Mouse (Mus musculus) lung, adult 2 months (tissue): ENCODE data around the gene Gm21958. TPM values are rescaled to one million over a fixed set of nuclear protein-coding genes. Genes with fewer than 3 reads are reported as not detected.

ENCODE experiments used
- DNase-seq: peaks from one replicate; pipeline ENCODE4 v3.0.0; 2022
- H3K4me1 ChIP-seq: fragments of 200-500 bp; 2 replicates; pipeline ENCODE4 v1.6.1; 2011; ENCODE audit warnings: low read length; ENCODE audit not compliant: control insufficient read depth, insufficient read depth
- H3K4me3 ChIP-seq: fragments of 200-500 bp; replicated peaks from 2 replicates; pipeline ENCODE3; 2011; ENCODE audit warnings: low read depth, mild to moderate bottlenecking, control low read depth, low read length; ENCODE audit errors: extremely low read depth
- CTCF ChIP-seq: fragments of 200-500 bp; IDR thresholded peaks from 2 replicates; pipeline ENCODE4 v1.5.1; 2011; ENCODE audit warnings: mild to moderate bottlenecking, low read length, control low read depth; ENCODE audit not compliant: insufficient read depth
- POLR2A ChIP-seq: fragments of 200-500 bp; IDR thresholded peaks from 2 replicates; pipeline ENCODE4 v1.6.1; 2011; ENCODE audit warnings: low read depth, mild to moderate bottlenecking, control low read depth, low read length, borderline replicate concordance; ENCODE audit errors: extremely low read depth
- WGBS: fragments of 180-500 bp; shearing (Covaris S2); methylation state at CpG from one replicate; pipeline ENCODE4 v1.1.7; 2018; 5-methylcytosine and 5-hydroxymethylcytosine counted together
- polyA plus RNA-seq: library from polyadenylated mRNA; depleted of rRNA; stranded (reverse); fragments of >200 nt; gene quantifications from 2 replicates; pipeline ENCODE4 v1.2.3, GENCODE M21; 2012; rRNA removed

Gm21958 gene
- polyA plus RNA-seq, 1 experiment: not detected

DNA sequence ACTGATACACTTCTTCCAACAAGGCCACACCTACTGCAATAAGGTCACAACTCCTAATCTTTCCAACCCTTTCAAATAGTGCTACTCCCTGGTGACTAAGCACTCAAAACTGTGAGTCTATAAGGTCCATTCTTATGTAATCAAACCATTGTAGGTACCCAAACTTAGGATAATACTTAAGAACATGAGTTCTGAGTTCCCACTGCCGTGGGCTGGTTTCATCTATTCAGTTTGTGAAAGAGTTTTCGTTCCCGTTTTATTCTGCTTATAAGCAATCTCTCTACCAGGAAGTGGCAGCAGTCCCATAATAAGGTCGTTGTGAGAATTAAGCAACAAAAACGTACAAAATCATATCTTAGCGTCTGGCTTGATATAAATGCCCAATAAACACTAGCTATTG, 45.4 kb downstream of the Gm21958 start:
- TF ChIP-seq CTCF (no peak), POLR2A (no peak)
- DNase-seq: no peak
- WGBS: 62% methylated on average over 6 of the region's 6 CpGs
- Histone ChIP-seq H3K4me1 (no peaks in the 10 kb centered on the region), H3K4me3 (no peak overlapping the region)

DNA sequence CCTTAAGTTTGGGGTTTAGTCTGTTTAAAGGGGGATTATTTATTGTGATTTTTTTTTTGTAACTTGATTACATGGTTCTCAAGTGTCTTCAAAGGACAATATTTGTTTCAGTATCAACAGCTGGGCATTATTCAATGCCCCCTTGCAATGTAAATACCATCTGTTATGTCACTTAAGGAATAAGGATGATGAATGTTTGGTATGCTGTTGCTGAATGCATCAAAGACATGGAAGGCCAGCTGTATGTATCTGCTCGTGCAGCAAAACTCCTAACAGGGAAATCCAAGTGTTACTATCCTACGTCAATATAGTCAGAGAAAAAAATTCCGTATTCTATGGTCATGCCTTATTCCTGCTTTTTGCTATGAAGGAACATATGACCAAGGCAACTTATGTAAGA, 46.0 kb downstream of the Gm21958 start:
- 82% methylated on average over 3 of the region's 3 CpGs for WGBS
- no peak for TF ChIP-seq POLR2A
- TF ChIP-seq CTCF: no peak
- no peaks in the 10 kb centered on the region for H3K4me1 ChIP-seq
- H3K4me3 ChIP-seq: no peak overlapping the region
- DNase-seq: no peak

Other genes starting within 250 kb of the Gm21958 start
- 43.9 and 50.1 TPM in 2 replicates for gene Supt20, start 21.5 kb downstream of the Gm21958 start, polyA plus RNA-seq
- gene Exosc8, start 21.0 kb upstream of the Gm21958 start, polyA plus RNA-seq: 15.3 and 20.3 TPM in 2 replicates
- gene Alg5, start 21.2 kb upstream of the Gm21958 start, polyA plus RNA-seq: 9.4 and 12.4 TPM in 2 replicates
- gene Smad9, start 41.2 kb upstream of the Gm21958 start, polyA plus RNA-seq: 4.0 and 5.6 TPM in 2 replicates
- gene Rfxap, start 93.4 kb upstream of the Gm21958 start, polyA plus RNA-seq: 13.2 and 22.6 TPM in 2 replicates
- not detected in 2 replicates for gene Sertm1, start 201.5 kb upstream of the Gm21958 start, polyA plus RNA-seq